In genomic region chr2:158829746-158830145, GRCm38 (mm10) we compare ENCODE assay signal across 24 mouse cellular contexts.
"Had no signal": no experiment of that assay in that cellular context is flagged by ENCODE, and none has a peak within 500 bp of the region (broad histone marks: within the 10 kb centered on the region; RNA-seq: fewer than 3 reads in every experiment).

No protein-coding gene starts in this region.

- H3K4me1 ChIP-seq: kidney, embryonic 15.5 days; limb, embryonic 15.5 days; liver, embryonic 12.5 days had no signal

- H3K4me3 ChIP-seq: heart, adult 2 months; heart, embryonic 13.5 days; heart, embryonic 15.5 days; kidney, embryonic 15.5 days; limb, embryonic 13.5 days; limb, embryonic 15.5 days; liver, embryonic 12.5 days had no signal

- H3K27me3 ChIP-seq: heart, embryonic 13.5 days; heart, embryonic 15.5 days; kidney, embryonic 15.5 days; limb, embryonic 13.5 days; limb, embryonic 15.5 days; liver, embryonic 12.5 days had no signal

- ATAC-seq: hindbrain, embryonic 16.5 days; intestine, embryonic 16.5 days; liver, embryonic 12.5 days had no signal

- H3K4me2 ChIP-seq: heart, embryonic 11.5 days; heart, embryonic 13.5 days; heart, embryonic 15.5 days; hindbrain, embryonic 14.5 days; kidney, embryonic 15.5 days; limb, embryonic 13.5 days; limb, embryonic 15.5 days; liver, embryonic 12.5 days had no signal

- H3K27ac ChIP-seq: heart, adult 2 months; heart, embryonic 13.5 days; heart, embryonic 15.5 days; hindbrain, embryonic 14.5 days; kidney, embryonic 15.5 days; kidney, postnatal 0 days; limb, embryonic 13.5 days; limb, embryonic 15.5 days; liver, embryonic 12.5 days; liver, embryonic 14.5 days had no signal

- H3K9ac ChIP-seq: heart, embryonic 13.5 days; heart, embryonic 15.5 days; hindbrain, embryonic 14.5 days; kidney, embryonic 15.5 days; limb, embryonic 13.5 days; limb, embryonic 15.5 days; liver, embryonic 12.5 days; liver, embryonic 14.5 days had no signal

- H3K9me3 ChIP-seq: heart, embryonic 13.5 days; heart, embryonic 15.5 days; kidney, embryonic 15.5 days; limb, embryonic 13.5 days; limb, embryonic 15.5 days; liver, embryonic 12.5 days had no signal

- DNase-seq: gastrocnemius, postnatal 14 days; gastrocnemius, postnatal 36 days; heart, adult 11 months; heart, adult 2 months; heart, postnatal 14 days; heart, postnatal 36 days; kidney, adult 11 months; kidney, adult 2 months; kidney, adult 9 months; kidney, postnatal 14 days; kidney, postnatal 36 days; left cerebral cortex, postnatal 4 days had no signal
